Mouse (Mus musculus) liver, postnatal 0 days (tissue): ENCODE measurements around the gene Ggn. TPM values are rescaled to one million over a fixed set of nuclear protein-coding genes. Genes with fewer than 3 reads are reported as not detected.
A peak's percentile ranks its signal among the peaks of the same experiment; 100 is the strongest.

Experiments used
- ATAC-seq: fragments of 200-750 bp; cut with Nextera tagmentation; 2 replicates; pipeline ENCODE4 v1.8.0; 2017; ENCODE audit warnings: mild to moderate bottlenecking, moderate library complexity
- DNase-seq: peaks from one replicate; pipeline ENCODE4 v3.0.0-alpha.2; 2016
- H3K27ac ChIP-seq: fragments of 300-500 bp; sonication (generic); 2 replicates; pipeline ENCODE4 v1.5.1; 2014; ENCODE audit warnings: antibody characterized with exemption, moderate library complexity, mild to moderate bottlenecking, low read depth
- H3K27me3 ChIP-seq: fragments of 300-500 bp; sonication (generic); 2 replicates; pipeline ENCODE4 v1.6.1; 2014; ENCODE audit warnings: low read length, control low read depth, mixed read lengths; ENCODE audit not compliant: insufficient read depth
- H3K36me3 ChIP-seq: fragments of 300-500 bp; sonication (generic); replicated peaks from 2 replicates; pipeline ENCODE4 v1.6.1; 2014; ENCODE audit warnings: mild to moderate bottlenecking, control low read depth, low read length, moderate library complexity, mixed read lengths; ENCODE audit not compliant: insufficient read depth
- H3K4me1 ChIP-seq: fragments of 300-500 bp; sonication (generic); 2 replicates; pipeline ENCODE4 v1.6.1; 2014; ENCODE audit warnings: antibody characterized with exemption, mild to moderate bottlenecking, control low read depth; ENCODE audit not compliant: insufficient read depth
- H3K4me2 ChIP-seq: fragments of 300-500 bp; sonication (generic); 2 replicates; pipeline ENCODE4 v1.6.1; 2014; ENCODE audit warnings: low read depth, mild to moderate bottlenecking, low read length, moderate library complexity, mixed read lengths
- H3K4me3 ChIP-seq: fragments of 300-500 bp; sonication (generic); 2 replicates; pipeline ENCODE4 v1.5.1; 2014; ENCODE audit warnings: low read depth, low read length
- H3K9ac ChIP-seq: fragments of 300-500 bp; sonication (generic); replicated peaks from 2 replicates; pipeline ENCODE4 v1.6.1; 2014; ENCODE audit warnings: mild to moderate bottlenecking, moderate library complexity
- H3K9me3 ChIP-seq: fragments of 300-500 bp; sonication (generic); 2 replicates; pipeline ENCODE4 v1.6.1; 2016; ENCODE audit warnings: mild to moderate bottlenecking, control low read depth, low read length, mixed read lengths
- CTCF ChIP-seq: sonication (generic); IDR thresholded peaks from 2 replicates; pipeline ENCODE4 v1.5.1; 2016; ENCODE audit warnings: antibody characterized with exemption, low read depth
- EP300 ChIP-seq: IDR thresholded peaks from 2 replicates; pipeline ENCODE4 v1.6.1; 2016; ENCODE audit warnings: antibody characterized with exemption, low read depth, mild to moderate bottlenecking
- WGBS: fragments of 180-500 bp; shearing (Covaris S2); extraction: QIAGEN DNeasy Blood & Tissue Kit; methylation state at CpG from one replicate; pipeline ENCODE4 v1.1.7; 2014; ENCODE audit not compliant: insufficient replicate concordance; 5-methylcytosine and 5-hydroxymethylcytosine counted together
- polyA plus RNA-seq: library from polyadenylated mRNA; unstranded; fragments of >200 nt; fragmentation: Nextera tagmentation; extraction: Ambion mirVana; gene quantifications from 2 replicates; pipeline ENCODE4 v1.2.1, GENCODE M21; 2015

Gene Ggn
- polyA plus RNA-seq, 1 experiment from 2014 or later = not detected

DNA sequence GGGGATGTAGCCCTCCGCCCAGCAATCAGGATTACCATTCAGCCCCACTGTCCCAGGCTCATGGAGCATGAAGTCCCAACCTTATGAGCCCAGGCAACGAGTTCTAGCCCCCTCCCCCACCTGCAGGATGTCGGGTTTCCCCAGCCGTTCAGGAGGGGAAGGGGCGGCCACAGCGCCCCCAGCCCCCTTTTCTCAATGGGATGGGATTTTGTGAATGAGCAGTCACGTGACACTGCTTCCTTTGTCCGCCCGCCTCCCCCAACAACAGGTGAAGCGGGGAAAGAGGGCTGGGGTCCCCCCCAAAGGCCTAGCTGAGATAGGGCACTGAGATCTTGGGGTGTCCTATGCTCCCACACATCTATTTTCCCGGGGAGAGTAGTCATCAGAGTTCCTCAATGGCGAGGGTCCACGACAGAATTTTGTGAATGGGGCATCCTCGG is 1.2 kb upstream of the Ggn start:
- 3% methylated on average over 13 of the region's 14 CpGs for WGBS
- ATAC-seq = no peak
- peaks cover 48% of the 10 kb centered on the region for H3K27me3 ChIP-seq
- peaks cover 27% of the 10 kb centered on the region for H3K4me1 ChIP-seq
- H3K9ac ChIP-seq = no peak overlapping the region
- no peaks in the 10 kb centered on the region for H3K9me3 ChIP-seq
- H3K27ac ChIP-seq = no peak overlapping the region
- peak overlapping the region; percentile 54 for H3K4me3 ChIP-seq
- TF ChIP-seq EP300 (no peak), CTCF (no peak)
- peaks cover 5% of the 10 kb centered on the region for H3K36me3 ChIP-seq
- peak overlapping the region; percentile 84 for H3K4me2 ChIP-seq
- no peak for DNase-seq

DNA sequence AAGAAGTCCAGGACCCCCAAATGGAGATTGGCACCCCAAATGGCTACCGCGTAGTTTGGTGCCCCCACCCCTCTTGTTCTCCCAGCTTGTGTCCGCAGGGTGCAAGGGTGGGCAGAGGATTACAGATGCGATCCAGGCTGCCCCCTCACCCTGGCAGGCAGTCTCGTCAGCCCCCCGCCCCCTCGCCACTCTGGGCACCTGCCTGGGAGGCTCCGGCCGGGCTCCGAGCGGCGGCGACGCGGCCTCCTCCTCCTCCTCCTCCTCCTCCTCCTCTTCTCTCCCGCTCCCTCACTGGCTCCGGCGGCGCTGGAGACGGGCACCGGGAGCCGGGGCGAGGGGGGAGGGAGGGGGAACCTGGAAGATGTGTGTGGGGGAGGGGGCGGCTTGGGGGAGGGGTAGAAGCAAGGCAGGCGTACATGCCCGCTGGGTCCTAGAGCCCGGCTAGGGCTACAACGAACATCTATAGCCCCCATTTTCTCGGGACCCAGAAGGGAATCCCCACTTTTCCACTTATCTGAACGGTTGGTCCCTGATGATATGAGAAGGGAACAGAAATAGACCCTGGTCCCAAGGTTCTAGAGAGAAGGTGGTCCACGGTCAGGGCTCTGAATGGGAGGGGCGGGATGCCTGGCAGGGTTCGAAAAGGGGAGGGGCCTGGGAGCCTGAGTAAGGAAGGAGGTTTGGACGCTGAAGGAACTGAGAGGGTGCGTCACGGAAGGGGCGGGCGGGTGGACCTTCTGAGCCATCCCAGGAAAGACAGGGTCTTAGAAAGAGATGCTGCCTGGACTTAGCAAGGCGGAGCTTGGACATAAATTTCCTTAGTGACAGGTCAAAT is 562 bp upstream of the Ggn start:
- Histone ChIP-seq H3K4me1 (peaks cover 27% of the 10 kb centered on the region), H3K36me3 (peaks cover 11% of the 10 kb centered on the region), H3K27me3 (peaks cover 48% of the 10 kb centered on the region), H3K4me2 (peak overlapping the region; percentile 84), H3K27ac (no peak overlapping the region), H3K4me3 (peak overlapping the region; percentile 54), H3K9me3 (no peaks in the 10 kb centered on the region), H3K9ac (no peak overlapping the region; the same call in 1 of the 2 replicates)
- no peak for TF ChIP-seq CTCF
- TF ChIP-seq EP300 = no peak
- ATAC-seq = peak; percentile 40
- peak; percentile 53 for DNase-seq
- under 1% methylated on average over 31 of the region's 39 CpGs for WGBS

DNA sequence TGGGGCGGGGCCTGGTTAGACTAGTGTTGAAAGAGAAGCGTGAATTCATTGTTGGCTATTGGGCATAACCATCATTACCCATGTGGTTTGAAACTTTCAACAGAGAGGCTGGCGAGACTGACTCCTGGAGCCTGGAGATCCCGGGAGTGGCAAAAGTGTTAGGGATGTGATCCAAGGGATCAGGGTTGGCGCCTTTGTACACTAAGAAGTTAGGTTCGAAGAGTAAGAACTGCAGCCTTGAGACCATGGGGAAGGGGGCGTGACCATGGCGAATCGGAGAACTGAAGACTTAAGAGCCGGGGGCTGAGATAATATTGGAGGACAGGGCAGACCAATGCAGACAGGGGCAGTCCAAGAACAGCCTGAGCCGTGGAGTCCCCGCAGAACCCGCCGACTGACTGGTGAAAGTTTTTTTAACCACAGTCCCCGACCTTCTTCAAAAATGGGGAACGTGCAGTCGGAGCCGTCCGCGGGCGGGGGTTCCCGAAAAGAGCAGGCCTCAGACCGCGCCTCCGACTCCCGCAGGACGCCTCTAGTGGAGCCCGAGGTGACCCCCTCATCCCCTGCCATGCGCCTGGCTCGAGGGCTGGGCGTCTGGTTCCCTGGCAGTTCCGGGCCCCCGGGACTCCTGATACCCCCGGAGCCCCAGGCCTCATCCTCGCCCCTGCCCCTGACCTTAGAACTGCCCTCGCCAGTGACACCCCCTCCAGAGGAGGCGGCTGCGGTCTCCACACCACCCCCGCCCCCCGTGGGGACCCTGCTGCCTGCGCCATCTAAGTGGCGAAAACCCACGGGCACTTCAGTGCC is 948 bp downstream of the Ggn start:
- Histone ChIP-seq H3K4me1 (peaks cover 27% of the 10 kb centered on the region), H3K4me2 (peak overlapping the region; percentile 84), H3K9ac (peak overlapping the region; percentile 46), H3K27ac (no peak overlapping the region), H3K9me3 (no peaks in the 10 kb centered on the region), H3K36me3 (peaks cover 26% of the 10 kb centered on the region), H3K27me3 (peaks cover 48% of the 10 kb centered on the region), H3K4me3 (peak overlapping the region; percentile 54)
- peak; percentile 5 for ATAC-seq
- TF ChIP-seq CTCF (no peak), EP300 (no peak)
- under 1% methylated on average over 37 of the region's 43 CpGs for WGBS
- peak; percentile 53 for DNase-seq

DNA sequence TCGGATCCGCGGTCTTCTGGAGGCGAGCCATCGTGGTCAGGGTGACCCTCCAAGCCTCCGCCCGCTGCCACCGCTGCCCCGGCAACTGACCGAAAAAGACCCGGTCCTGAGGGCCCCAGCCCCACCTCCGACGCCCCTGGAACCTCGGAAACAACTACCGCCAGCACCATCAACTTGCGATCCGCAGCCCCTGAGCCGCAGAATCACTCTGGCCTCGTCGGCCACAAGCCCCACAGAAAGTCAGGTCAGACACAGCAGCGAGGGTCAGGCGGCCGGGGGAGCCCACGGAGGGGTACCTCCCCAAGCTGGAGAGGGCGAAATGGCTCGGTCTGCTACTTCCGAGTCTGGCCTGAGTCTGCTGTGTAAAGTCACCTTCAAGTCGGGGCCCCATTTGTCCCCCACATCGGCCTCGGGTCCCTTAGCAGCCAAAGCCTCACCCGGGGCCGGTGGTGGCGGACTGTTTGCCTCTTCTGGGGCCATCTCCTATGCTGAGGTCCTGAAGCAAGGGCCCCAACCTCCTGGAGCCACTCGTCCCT is 1.6 kb downstream of the Ggn start:
- no peak overlapping the region for H3K27ac ChIP-seq
- no peaks in the 10 kb centered on the region for H3K9me3 ChIP-seq
- DNase-seq (no peak), ATAC-seq (no peak)
- H3K36me3 ChIP-seq = peaks cover 30% of the 10 kb centered on the region
- peaks cover 48% of the 10 kb centered on the region for H3K27me3 ChIP-seq
- 7% methylated on average over 33 of the region's 34 CpGs for WGBS
- H3K4me3 ChIP-seq = peak overlapping the region; percentile 54
- peak overlapping the region; percentile 27 for H3K9ac ChIP-seq
- peak overlapping the region; percentile 84 for H3K4me2 ChIP-seq
- no peak for TF ChIP-seq CTCF
- TF ChIP-seq EP300 = no peak
- peaks cover 27% of the 10 kb centered on the region for H3K4me1 ChIP-seq

DNA sequence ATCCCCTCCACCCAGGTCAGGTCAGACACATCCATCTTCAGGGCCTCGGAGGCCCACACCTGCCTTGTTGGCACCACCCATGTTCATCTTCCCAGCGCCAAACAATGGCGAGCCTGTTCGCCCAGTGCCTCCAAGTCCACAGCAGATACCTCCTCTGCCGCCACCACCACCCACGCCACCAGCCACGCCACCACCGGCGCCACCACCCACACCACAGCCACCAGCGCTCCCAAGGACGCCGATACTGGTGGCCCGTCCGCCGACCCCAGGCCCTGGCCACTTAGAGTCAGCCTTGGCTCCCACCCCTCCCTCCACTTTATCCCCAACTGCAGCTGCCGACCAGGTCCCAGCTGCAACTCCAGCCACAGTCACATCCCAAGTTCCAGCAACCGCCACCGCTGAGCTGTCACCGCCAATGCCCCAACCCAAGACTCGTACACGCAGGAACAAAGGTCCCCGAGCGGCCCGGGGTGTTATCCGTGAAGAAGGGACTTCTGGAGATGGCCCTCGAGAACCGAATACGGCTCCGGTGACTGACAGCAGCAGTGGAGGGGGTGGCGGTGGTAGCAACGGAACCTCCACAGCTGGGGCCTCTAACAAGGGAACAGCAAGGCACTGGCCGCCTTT is 2.5 kb downstream of the Ggn start:
- Histone ChIP-seq H3K27ac (no peak overlapping the region), H3K4me3 (no peak overlapping the region), H3K4me1 (peaks cover 27% of the 10 kb centered on the region), H3K4me2 (no peak overlapping the region), H3K9ac (no peak overlapping the region), H3K27me3 (peaks cover 48% of the 10 kb centered on the region), H3K36me3 (peaks cover 36% of the 10 kb centered on the region), H3K9me3 (no peaks in the 10 kb centered on the region)
- TF ChIP-seq EP300 (no peak), CTCF (no peak)
- ATAC-seq = no peak
- WGBS = 59% methylated on average over 29 of the region's 32 CpGs
- DNase-seq = no peak
